Mouse (Mus musculus): Measurements from ENCODE around the gene Mis12.

- TF ChIP-seq POLR2AphosphoS2 (IDR thresholded peaks at IDR 0.05; ENCODE audit: insufficient read length, low read depth): no peak
- no peak for TF ChIP-seq MYOG (IDR thresholded peaks at IDR 0.05; ENCODE audit: control insufficient read depth in 1 of 3, insufficient read depth in 1 of 3, insufficient read length in 2 of 3, low read depth in 2 of 3)
- no peak for TF ChIP-seq POLR2A (IDR thresholded peaks at IDR 0.05; ENCODE audit: insufficient read length, low read depth)
- TF ChIP-seq REST (IDR thresholded peaks at IDR 0.05; ENCODE audit: insufficient read depth, insufficient read length): no peak
- no peak for TF ChIP-seq MYOD1 (IDR thresholded peaks at IDR 0.05; ENCODE audit: control insufficient read depth in 1 of 3, insufficient read length in 2 of 3, low read depth in 2 of 3)
- TF ChIP-seq USF1 (IDR thresholded peaks at IDR 0.05; ENCODE audit: low read depth): no peak
- no peak for TF ChIP-seq TCF12 (IDR thresholded peaks at IDR 0.05; ENCODE audit: insufficient read depth, poor library complexity, severe bottlenecking)
- TF ChIP-seq E2F4 (IDR thresholded peaks at IDR 0.05; ENCODE audit: insufficient read depth): no peak
- TF ChIP-seq MAX (IDR thresholded peaks at IDR 0.05; ENCODE audit: low read depth): no peak
- TF ChIP-seq CEBPB (IDR thresholded peaks at IDR 0.05; ENCODE audit: insufficient read depth, poor library complexity, severe bottlenecking): no peak
Observed at GRCm38 (mm10) chr11:70980232-70980631, 39.2 kb upstream of the Mis12 start.
